Mouse (Mus musculus) layer of hippocampus, postnatal 10 days (tissue): ENCODE measurements around the gene Gm10300. TPM values are rescaled to one million over a fixed set of nuclear protein-coding genes. Genes with fewer than 3 reads are reported as not detected.
A peak's percentile ranks its signal among the peaks of the same experiment; 100 is the strongest.

ENCODE experiments used
- DNase-seq, 2 experiments: peaks; one replicate each; pipeline ENCODE4 v3.0.0; 2021; ENCODE audit warnings: low spot score in 2 of 2
- long read RNA-seq: library from polyadenylated mRNA; stranded (forward); transcript quantifications from one replicate; pipeline ENCODE4 v2.0.0, GENCODE M21; 2023
- total RNA-seq, 2 experiments: library from RNA; stranded (reverse); gene quantifications; 2 replicates each; pipeline ENCODE4 v1.2.3; 2021

The Gm10300 gene
- total RNA-seq, result not detected
- long read RNA-seq, result 0 reads

- DNase-seq, result peak in 1 of 2 experiments; percentile 28
Observed at GRCm38 (mm10) chr4:132074077-132074932, at the start of gene Gm10300. Gene Gm10300, plus strand, starts transcription at chr4:132074697.

- DNase-seq, result no peak
Observed at GRCm38 (mm10) chr4:132025264-132025663, 49.2 kb upstream of the Gm10300 start.

GRCm38 (mm10) chr4:132025738-132026527 is 48.6 kb upstream of the Gm10300 start:
- DNase-seq, result no peak

GRCm38 (mm10) chr4:132027167-132027566 is 47.3 kb upstream of the Gm10300 start:
- DNase-seq, result no peak

GRCm38 (mm10) chr4:132027806-132028205 is 46.7 kb upstream of the Gm10300 start:
- no peak for DNase-seq

GRCm38 (mm10) chr4:132029851-132030741 is 44.4 kb upstream of the Gm10300 start:
- DNase-seq, result no peak

GRCm38 (mm10) chr4:132033183-132033582 is 41.3 kb upstream of the Gm10300 start:
- no peak for DNase-seq

GRCm38 (mm10) chr4:132034242-132034641 is 40.3 kb upstream of the Gm10300 start:
- DNase-seq, result no peak

- no peak for DNase-seq
Observed at GRCm38 (mm10) chr4:132037137-132037536, 37.4 kb upstream of the Gm10300 start.

- no peak for DNase-seq
Observed at GRCm38 (mm10) chr4:132037991-132038390, 36.5 kb upstream of the Gm10300 start.

GRCm38 (mm10) chr4:132038809-132039208 is 35.7 kb upstream of the Gm10300 start:
- no peak for DNase-seq

- no peak for DNase-seq
Observed at GRCm38 (mm10) chr4:132039521-132039920, 35.0 kb upstream of the Gm10300 start.

GRCm38 (mm10) chr4:132039975-132040645 is 34.4 kb upstream of the Gm10300 start:
- DNase-seq, result no peak

GRCm38 (mm10) chr4:132041471-132042332 is 32.8 kb upstream of the Gm10300 start:
- DNase-seq, result no peak

- DNase-seq, result no peak
Observed at GRCm38 (mm10) chr4:132043726-132044125, 30.8 kb upstream of the Gm10300 start.

GRCm38 (mm10) chr4:132048011-132048991 is 26.2 kb upstream of the Gm10300 start:
- peak; percentile 36 to 53 for DNase-seq

GRCm38 (mm10) chr4:132048995-132049404 is 25.5 kb upstream of the Gm10300 start:
- peak; percentile 79 to 85 for DNase-seq

GRCm38 (mm10) chr4:132049549-132050200 is 24.8 kb upstream of the Gm10300 start:
- DNase-seq, result no peak
